Mouse (Mus musculus): ENCODE results near the gene Pknox2.

DNA sequence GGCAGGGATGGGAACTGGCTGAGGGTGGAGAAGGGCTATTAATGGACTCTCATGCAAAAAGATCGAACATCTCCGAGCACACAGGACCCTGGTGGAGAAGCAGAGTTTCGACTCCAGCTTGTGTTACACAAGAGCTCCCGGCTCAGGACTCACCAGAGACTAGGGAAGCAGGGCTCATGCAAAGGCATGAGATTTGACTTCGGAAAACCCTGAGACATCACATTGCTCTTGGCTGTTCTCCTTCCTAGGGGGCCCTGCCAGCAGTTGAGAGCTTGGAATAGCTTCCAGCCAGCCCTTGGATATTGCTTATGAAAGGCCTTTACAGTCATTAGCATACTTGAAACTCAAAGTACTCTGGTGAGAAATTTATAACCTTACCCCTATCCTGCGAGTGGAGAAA lies 26.4 kb downstream of the Pknox2 start:
- TF ChIP-seq CTCF (conservative IDR thresholded peaks at IDR 0.05; ENCODE audit: low read length) (no peak), NANOG (IDR thresholded peaks at IDR 0.05; ENCODE audit: borderline replicate concordance, low read length) (no peak)

Data from E14TG2a.4 (cell line).